Mouse (Mus musculus): Measurements from ENCODE around the gene Ndufv3.

- TF ChIP-seq CTCF (conservative IDR thresholded peaks at IDR 0.05; ENCODE audit: low read length) (no peak), POU5F1 (IDR thresholded peaks at IDR 0.05; ENCODE audit: borderline replicate concordance, low read length) (no peak)
Measured at GRCm38 (mm10) chr17:31547974-31548373, 28.1 kb downstream of the Ndufv3 start.

All from E14TG2a.4 (cell line).